Mouse (Mus musculus) MEL (cell line): Measurements from ENCODE around the gene App.

ENCODE experiments used
- BHLHE40 ChIP-seq: IDR thresholded peaks from 2 replicates; pipeline ENCODE4 v1.6.1; 2012; ENCODE audit warnings: low read depth, mild to moderate bottlenecking, inconsistent platforms, low read length, improper control_type of control experiment, borderline replicate concordance
- CTCF ChIP-seq, 3 experiments: IDR thresholded peaks in 2 of 3; conservative IDR thresholded peaks in 1 of 3; 2 replicates each; pipeline ENCODE4 v1.5.1; 2011 to 2012; ENCODE audit warnings: low read length in 3 of 3, low read depth in 2 of 3, mild to moderate bottlenecking in 2 of 3, improper control_type of control experiment in 1 of 3, inconsistent platforms in 1 of 3, mixed read lengths in 1 of 3, moderate library complexity in 1 of 3; ENCODE audit not compliant: control insufficient read depth in 1 of 3, insufficient read depth in 1 of 3, poor library complexity in 1 of 3, severe bottlenecking in 1 of 3
- EP300 ChIP-seq, 2 experiments: IDR thresholded peaks; 2 replicates each; pipeline ENCODE4 v1.6.1; 2011; ENCODE audit warnings: improper control_type of control experiment in 2 of 2, low read length in 2 of 2, low read depth in 1 of 2, mild to moderate bottlenecking in 1 of 2
- GATA1 ChIP-seq: IDR thresholded peaks from 2 replicates; pipeline ENCODE4 v1.6.1; 2011; ENCODE audit warnings: low read depth, low read length, improper control_type of control experiment
- POLR2A ChIP-seq, 2 experiments: IDR thresholded peaks; 2 replicates each; pipeline ENCODE4 v1.6.1; 2011 to 2012; ENCODE audit warnings: low read length in 2 of 2, mild to moderate bottlenecking in 2 of 2, control low read depth in 1 of 2, improper control_type of control experiment in 1 of 2, low read depth in 1 of 2, moderate library complexity in 1 of 2; ENCODE audit not compliant: control insufficient read depth in 1 of 2, insufficient read depth in 1 of 2, poor library complexity in 1 of 2
- TCF12 ChIP-seq: IDR thresholded peaks from 2 replicates; pipeline ENCODE4 v1.6.1; 2014; ENCODE audit warnings: low read depth, mild to moderate bottlenecking, inconsistent platforms, low read length, improper control_type of control experiment, moderate library complexity
- USF1 ChIP-seq: IDR thresholded peaks from 2 replicates; pipeline ENCODE4 v1.6.1; 2014; ENCODE audit warnings: low read depth, mild to moderate bottlenecking, inconsistent platforms, low read length, improper control_type of control experiment, moderate library complexity
- ZNF384 ChIP-seq: IDR thresholded peaks from 2 replicates; pipeline ENCODE4 v1.6.1; 2012; ENCODE audit warnings: low read depth, mild to moderate bottlenecking, inconsistent platforms, low read length, improper control_type of control experiment

- TF ChIP-seq EP300 (IDR thresholded peaks at IDR 0.05; ENCODE audit: low read depth in 1 of 2, low read length in 2 of 2): no peak
- TF ChIP-seq USF1: no peak
- TF ChIP-seq CTCF (IDR thresholded peaks at IDR 0.05 in 2 of 3, conservative IDR thresholded peaks at IDR 0.05 in 1 of 3; ENCODE audit: control insufficient read depth in 1 of 3, insufficient read depth in 1 of 3, low read depth in 2 of 3, low read length in 3 of 3, poor library complexity in 1 of 3, severe bottlenecking in 1 of 3): no peak
- no peak for TF ChIP-seq BHLHE40
- no peak for TF ChIP-seq ZNF384
- TF ChIP-seq GATA1: no peak
- TF ChIP-seq TCF12: no peak
- TF ChIP-seq POLR2A (IDR thresholded peaks at IDR 0.05; ENCODE audit: control insufficient read depth in 1 of 2, insufficient read depth in 1 of 2, low read depth in 1 of 2, low read length in 2 of 2, poor library complexity in 1 of 2): no peak
These were observed 119.6 kb downstream of the App start for GRCm38 (mm10) chr16:85053996-85054395.
